Mouse (Mus musculus) spleen, postnatal 4 days (tissue): Measurements from ENCODE around the gene Olfr462.

ENCODE experiments used
- DNase-seq, 2 experiments: peaks; one replicate each; pipeline ENCODE4 v3.0.0; 2022; ENCODE audit warnings: low spot score in 2 of 2

The Olfr462 gene

DNA sequence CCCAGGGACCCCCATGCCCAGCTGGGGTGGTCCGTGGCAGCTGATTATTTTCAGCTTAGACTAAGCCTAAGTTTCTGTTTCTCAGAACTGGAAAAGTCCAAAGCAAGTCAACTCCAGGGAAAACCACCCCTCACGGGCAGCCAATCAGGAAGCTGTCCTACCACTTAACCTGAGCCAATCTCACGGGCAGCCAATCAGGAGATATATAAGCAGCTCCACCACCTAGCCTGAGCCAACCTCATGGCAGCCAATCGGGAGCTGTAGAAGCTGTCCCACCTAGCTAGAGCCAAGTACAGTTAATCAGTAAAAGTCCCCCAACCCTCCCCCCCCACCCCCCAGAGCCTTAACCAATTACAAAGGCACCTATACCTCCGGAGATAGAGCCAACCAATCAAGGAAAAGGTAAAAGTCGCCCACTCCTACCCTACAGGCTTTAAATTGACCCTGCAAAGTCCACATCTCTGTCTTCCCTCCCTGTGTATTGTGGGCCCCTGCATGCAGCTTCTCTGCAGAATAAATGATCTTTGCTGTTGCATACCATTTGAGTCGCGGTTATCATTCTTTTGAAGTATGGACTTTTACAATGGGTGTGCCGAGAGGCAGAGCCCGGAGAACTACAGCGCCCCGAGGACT, 45.0 kb downstream of the Olfr462 start:
- no peak for DNase-seq

GRCm38 (mm10) chr11:87841436-87841835, 50.6 kb downstream of the Olfr462 start:
- no peak for DNase-seq

DNA sequence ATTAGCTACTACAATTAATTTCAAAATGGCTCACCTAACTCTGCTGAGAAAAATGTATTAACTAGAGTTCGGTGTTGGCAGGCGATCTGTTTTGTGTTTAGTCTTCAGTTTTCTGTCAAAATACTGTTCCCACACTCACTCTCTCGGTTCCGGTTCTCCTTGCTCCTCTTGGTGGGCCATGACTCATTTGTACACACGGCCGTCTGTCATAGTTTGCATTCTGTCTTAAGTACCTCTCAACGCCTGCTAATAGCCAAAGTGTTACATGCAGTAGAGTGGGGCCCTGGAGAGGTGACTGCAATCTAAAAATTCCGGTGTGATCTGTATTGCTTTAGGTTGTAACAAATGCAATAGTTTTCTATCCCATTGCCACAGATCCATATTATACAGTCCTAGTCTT, 51.4 kb downstream of the Olfr462 start:
- DNase-seq = no peak
